Mouse (Mus musculus): ENCODE results near the gene Nlrc4. TPM values are rescaled to one million over a fixed set of nuclear protein-coding genes. Genes with fewer than 3 reads are reported as not detected.
A peak's percentile ranks its signal among the peaks of the same experiment; 100 is the strongest.
"Not testable (repeated sequence)": the region's sequence is repeated elsewhere in the genome, so short reads cannot be mapped to it uniquely, and the experiment has no call there.

The Nlrc4 gene
- polyA plus RNA-seq, 1 experiment from 2014 or later: 8.6 TPM

- H3K9ac ChIP-seq (ENCODE audit: low read depth, low read length); H3K4me2 ChIP-seq (ENCODE audit: low read depth, low read length); H3K36me3 ChIP-seq (ENCODE audit: control insufficient read depth, insufficient read depth, low read length); H3K27ac ChIP-seq (ENCODE audit: low read length); H3K9me3 ChIP-seq (ENCODE audit: control insufficient read depth, low read length); ATAC-seq; H3K4me3 ChIP-seq (ENCODE audit: low read length); H3K4me1 ChIP-seq (ENCODE audit: control insufficient read depth, insufficient read depth, low read length); H3K27me3 ChIP-seq (replicated peaks; ENCODE audit: control insufficient read depth, insufficient read depth, low read length): not testable (repeated sequence)
- WGBS: 82% methylated on average over 6 of the region's 6 CpGs
Observed at GRCm38 (mm10) chr17:74470133-74470532, 11.2 kb upstream of the Nlrc4 start.

DNA sequence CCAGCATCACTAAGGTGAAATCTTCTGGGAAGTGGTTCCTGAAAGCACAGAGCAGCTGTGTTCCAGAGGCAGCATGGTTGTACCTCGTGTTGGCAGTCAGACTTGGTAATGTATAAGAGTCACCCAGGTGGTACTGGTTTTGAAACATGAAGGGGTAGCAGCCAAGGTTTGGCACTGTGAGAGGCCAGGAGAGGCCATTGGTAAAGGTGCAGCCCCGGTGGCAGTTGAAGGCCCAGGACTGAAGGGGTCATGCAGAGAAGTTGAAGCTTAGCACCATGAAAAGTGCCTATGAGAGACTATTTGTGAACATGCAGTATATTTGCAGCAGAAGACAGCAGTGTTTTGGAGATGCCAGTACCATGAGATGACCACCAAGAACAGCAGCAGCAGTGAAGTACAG lies 9.0 kb upstream of the Nlrc4 start:
- not testable (repeated sequence) for H3K9ac ChIP-seq (ENCODE audit: low read depth, low read length); H3K4me2 ChIP-seq (ENCODE audit: low read depth, low read length); H3K27ac ChIP-seq (ENCODE audit: low read length); ATAC-seq; H3K4me1 ChIP-seq (ENCODE audit: control insufficient read depth, insufficient read depth, low read length); H3K9me3 ChIP-seq (ENCODE audit: control insufficient read depth, low read length); H3K27me3 ChIP-seq (replicated peaks; ENCODE audit: control insufficient read depth, insufficient read depth, low read length); H3K36me3 ChIP-seq (ENCODE audit: control insufficient read depth, insufficient read depth, low read length); H3K4me3 ChIP-seq (ENCODE audit: low read length)
- 90% methylated on average over 2 of the region's 2 CpGs for WGBS

DNA sequence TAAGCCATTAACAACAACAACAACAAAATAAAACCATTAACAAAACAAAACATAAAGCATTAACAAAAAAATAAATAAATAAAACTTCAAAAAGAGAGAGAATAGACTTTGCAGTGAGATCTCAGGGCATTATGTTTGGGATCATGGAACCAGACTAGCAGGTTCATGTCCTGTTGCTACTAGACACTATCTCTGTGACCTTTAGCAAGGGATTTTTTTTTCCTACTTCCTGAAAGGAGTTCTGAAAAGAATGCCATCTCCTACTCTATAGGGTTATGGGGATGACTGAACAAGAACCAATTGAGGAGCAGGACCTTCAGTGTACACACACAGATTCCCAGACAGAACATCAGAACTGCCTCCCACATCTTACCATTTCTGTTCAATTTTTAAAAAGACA lies 4.6 kb upstream of the Nlrc4 start:
- Histone ChIP-seq H3K4me1 (ENCODE audit: control insufficient read depth, insufficient read depth, low read length) (no peaks in the 10 kb centered on the region), H3K9me3 (ENCODE audit: control insufficient read depth, low read length) (no peaks in the 10 kb centered on the region), H3K27ac (ENCODE audit: low read length) (no peak overlapping the region; the same call in none of the 2 replicates), H3K27me3 (replicated peaks; ENCODE audit: control insufficient read depth, insufficient read depth, low read length) (no peaks in the 10 kb centered on the region), H3K9ac (ENCODE audit: low read depth, low read length) (no peak overlapping the region), H3K4me2 (ENCODE audit: low read depth, low read length) (no peak overlapping the region), H3K4me3 (ENCODE audit: low read length) (no peak overlapping the region), H3K36me3 (ENCODE audit: control insufficient read depth, insufficient read depth, low read length) (no peaks in the 10 kb centered on the region)
- ATAC-seq: peak; percentile 91

GRCm38 (mm10) chr17:74457972-74458677 lies 817 bp downstream of the Nlrc4 start:
- H3K9ac ChIP-seq (ENCODE audit: low read depth, low read length): peak overlapping the region; percentile 54
- ATAC-seq: peak; percentile 82
- H3K9me3 ChIP-seq (ENCODE audit: control insufficient read depth, low read length): no peaks in the 10 kb centered on the region
- H3K4me2 ChIP-seq (ENCODE audit: low read depth, low read length): peak overlapping the region; percentile 49
- no peaks in the 10 kb centered on the region for H3K4me1 ChIP-seq (ENCODE audit: control insufficient read depth, insufficient read depth, low read length)
- peak overlapping the region; percentile 42 for H3K4me3 ChIP-seq (ENCODE audit: low read length)
- no peaks in the 10 kb centered on the region for H3K27me3 ChIP-seq (replicated peaks; ENCODE audit: control insufficient read depth, insufficient read depth, low read length)
- H3K27ac ChIP-seq (ENCODE audit: low read length): peak overlapping the region; percentile 93
- WGBS: 47% methylated on average over 10 of the region's 10 CpGs
- no peaks in the 10 kb centered on the region for H3K36me3 ChIP-seq (ENCODE audit: control insufficient read depth, insufficient read depth, low read length)

DNA sequence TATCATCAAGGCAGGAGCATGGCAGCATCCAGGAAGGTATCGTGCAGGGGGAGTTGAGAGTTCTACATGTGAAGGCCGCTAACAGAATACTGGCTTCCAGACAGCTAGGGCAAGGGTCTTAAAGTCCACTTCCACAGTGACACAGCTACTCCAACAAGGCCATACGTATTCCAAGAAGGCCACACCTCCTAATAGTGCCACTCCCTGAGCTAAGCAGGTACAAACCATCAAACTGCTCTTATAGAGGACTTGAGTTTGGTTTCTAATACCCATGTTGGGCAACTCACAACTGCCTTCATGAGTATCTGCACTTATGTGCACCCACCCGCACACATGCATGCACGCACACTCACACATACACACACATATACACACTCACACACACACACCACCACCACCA lies 2.1 kb downstream of the Nlrc4 start:
- no peak for ATAC-seq
- 84% methylated on average over 5 of the region's 5 CpGs for WGBS

DNA sequence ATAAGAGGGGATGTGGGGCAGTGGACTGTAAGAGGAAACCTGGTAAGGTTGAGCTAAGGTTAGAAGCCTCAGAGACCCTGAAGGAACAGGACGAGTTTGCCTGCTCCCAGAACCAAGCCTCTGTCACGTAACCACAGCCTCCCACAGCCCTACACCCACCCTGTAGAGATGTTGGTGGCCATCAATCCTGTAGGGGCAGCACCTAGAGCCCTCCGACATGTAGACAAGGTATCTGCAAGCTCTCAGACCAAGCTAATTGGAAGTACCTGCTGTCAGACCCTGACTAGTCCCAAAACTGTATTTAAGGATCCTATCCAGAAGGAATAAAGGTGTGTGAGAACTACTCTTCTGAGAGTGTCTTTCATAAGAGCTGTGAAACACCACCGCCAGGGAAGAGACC lies 3.5 kb downstream of the Nlrc4 start:
- no peak for ATAC-seq
- Histone ChIP-seq H3K4me1 (ENCODE audit: control insufficient read depth, insufficient read depth, low read length) (no peaks in the 10 kb centered on the region), H3K4me2 (ENCODE audit: low read depth, low read length) (no peak overlapping the region), H3K4me3 (ENCODE audit: low read length) (no peak overlapping the region), H3K36me3 (ENCODE audit: control insufficient read depth, insufficient read depth, low read length) (no peaks in the 10 kb centered on the region), H3K9me3 (ENCODE audit: control insufficient read depth, low read length) (no peaks in the 10 kb centered on the region), H3K9ac (ENCODE audit: low read depth, low read length) (no peak overlapping the region), H3K27ac (ENCODE audit: low read length) (no peak overlapping the region), H3K27me3 (replicated peaks; ENCODE audit: control insufficient read depth, insufficient read depth, low read length) (no peaks in the 10 kb centered on the region)
- 88% methylated on average over 4 of the region's 4 CpGs for WGBS

More for the DNA sequence above, 2.1 kb downstream of the Nlrc4 start:
- no peaks in the 10 kb centered on the region for H3K9me3 ChIP-seq (ENCODE audit: control insufficient read depth, low read length)
- no peak overlapping the region for H3K4me2 ChIP-seq (ENCODE audit: low read depth, low read length)
- H3K4me3 ChIP-seq (ENCODE audit: low read length): no peak overlapping the region
- no peak overlapping the region for H3K27ac ChIP-seq (ENCODE audit: low read length)
- no peaks in the 10 kb centered on the region for H3K27me3 ChIP-seq (replicated peaks; ENCODE audit: control insufficient read depth, insufficient read depth, low read length)
- no peaks in the 10 kb centered on the region for H3K4me1 ChIP-seq (ENCODE audit: control insufficient read depth, insufficient read depth, low read length)
- H3K36me3 ChIP-seq (ENCODE audit: control insufficient read depth, insufficient read depth, low read length): no peaks in the 10 kb centered on the region
- H3K9ac ChIP-seq (ENCODE audit: low read depth, low read length): no peak overlapping the region

DNA sequence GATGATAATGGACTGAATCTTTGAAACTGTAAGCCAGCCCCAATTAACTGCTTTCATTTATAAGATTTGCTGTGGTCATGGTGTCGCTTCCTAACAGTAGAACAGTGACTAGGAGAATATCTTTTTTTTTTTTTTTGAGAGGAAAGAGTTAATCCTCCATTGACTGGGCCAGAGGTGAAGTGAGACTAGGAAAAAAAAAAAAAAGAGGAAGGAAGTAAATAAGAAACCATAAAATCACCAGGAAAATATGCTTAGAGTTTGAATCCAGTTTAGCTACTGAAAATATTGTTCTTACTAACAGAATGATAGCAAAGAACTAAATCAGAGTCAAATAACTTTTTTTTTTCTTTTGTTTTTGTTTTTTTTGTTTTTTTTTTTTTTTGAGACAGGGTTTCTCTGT lies 4.3 kb downstream of the Nlrc4 start:
- no peak overlapping the region for H3K4me2 ChIP-seq (ENCODE audit: low read depth, low read length)
- H3K4me1 ChIP-seq (ENCODE audit: control insufficient read depth, insufficient read depth, low read length): no peaks in the 10 kb centered on the region
- H3K4me3 ChIP-seq (ENCODE audit: low read length): no peak overlapping the region
- no peaks in the 10 kb centered on the region for H3K9me3 ChIP-seq (ENCODE audit: control insufficient read depth, low read length)
- H3K27me3 ChIP-seq (replicated peaks; ENCODE audit: control insufficient read depth, insufficient read depth, low read length): no peaks in the 10 kb centered on the region
- ATAC-seq: no peak
- WGBS: 96% methylated on average over 1 of the region's 1 CpGs
- no peak overlapping the region for H3K27ac ChIP-seq (ENCODE audit: low read length)
- no peaks in the 10 kb centered on the region for H3K36me3 ChIP-seq (ENCODE audit: control insufficient read depth, insufficient read depth, low read length)
- H3K9ac ChIP-seq (ENCODE audit: low read depth, low read length): no peak overlapping the region

- WGBS: 74% methylated on average over 3 of the region's 3 CpGs
- Histone ChIP-seq H3K27me3 (replicated peaks; ENCODE audit: control insufficient read depth, insufficient read depth, low read length) (no peaks in the 10 kb centered on the region), H3K27ac (ENCODE audit: low read length) (no peak overlapping the region), H3K4me2 (ENCODE audit: low read depth, low read length) (no peak overlapping the region), H3K9ac (ENCODE audit: low read depth, low read length) (no peak overlapping the region), H3K4me3 (ENCODE audit: low read length) (no peak overlapping the region), H3K4me1 (ENCODE audit: control insufficient read depth, insufficient read depth, low read length) (no peaks in the 10 kb centered on the region), H3K9me3 (ENCODE audit: control insufficient read depth, low read length) (no peaks in the 10 kb centered on the region), H3K36me3 (ENCODE audit: control insufficient read depth, insufficient read depth, low read length) (no peaks in the 10 kb centered on the region)
- ATAC-seq: no peak
Observed at GRCm38 (mm10) chr17:74453928-74454327, 5.0 kb downstream of the Nlrc4 start.

DNA sequence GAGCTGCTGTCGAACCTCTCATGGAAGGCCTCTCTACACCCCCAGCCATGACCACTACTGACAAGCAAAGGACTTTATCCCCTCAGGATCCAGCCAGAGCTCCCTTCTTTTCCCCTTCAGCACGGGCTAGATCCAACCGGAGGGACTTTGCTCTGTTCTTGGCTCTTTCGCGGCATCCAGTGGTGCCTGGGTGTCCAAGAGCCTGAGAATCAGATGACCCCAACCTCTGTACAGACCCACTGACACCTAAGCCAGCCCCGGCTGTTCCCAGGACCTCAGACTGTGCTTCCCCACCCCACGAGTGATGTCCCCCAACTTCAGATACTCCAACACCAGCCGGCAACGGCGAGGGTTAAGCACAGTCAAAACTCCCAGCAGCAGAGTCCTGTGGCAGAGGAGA lies 9.2 kb downstream of the Nlrc4 start:
- no peaks in the 10 kb centered on the region for H3K36me3 ChIP-seq (ENCODE audit: control insufficient read depth, insufficient read depth, low read length)
- no peak overlapping the region for H3K4me3 ChIP-seq (ENCODE audit: low read length)
- no peaks in the 10 kb centered on the region for H3K9me3 ChIP-seq (ENCODE audit: control insufficient read depth, low read length)
- H3K4me1 ChIP-seq (ENCODE audit: control insufficient read depth, insufficient read depth, low read length): no peaks in the 10 kb centered on the region
- no peak overlapping the region for H3K27ac ChIP-seq (ENCODE audit: low read length)
- no peak for ATAC-seq
- H3K4me2 ChIP-seq (ENCODE audit: low read depth, low read length): no peak overlapping the region
- WGBS: 88% methylated on average over 10 of the region's 10 CpGs
- no peak overlapping the region for H3K9ac ChIP-seq (ENCODE audit: low read depth, low read length)
- H3K27me3 ChIP-seq (replicated peaks; ENCODE audit: control insufficient read depth, insufficient read depth, low read length): no peaks in the 10 kb centered on the region

DNA sequence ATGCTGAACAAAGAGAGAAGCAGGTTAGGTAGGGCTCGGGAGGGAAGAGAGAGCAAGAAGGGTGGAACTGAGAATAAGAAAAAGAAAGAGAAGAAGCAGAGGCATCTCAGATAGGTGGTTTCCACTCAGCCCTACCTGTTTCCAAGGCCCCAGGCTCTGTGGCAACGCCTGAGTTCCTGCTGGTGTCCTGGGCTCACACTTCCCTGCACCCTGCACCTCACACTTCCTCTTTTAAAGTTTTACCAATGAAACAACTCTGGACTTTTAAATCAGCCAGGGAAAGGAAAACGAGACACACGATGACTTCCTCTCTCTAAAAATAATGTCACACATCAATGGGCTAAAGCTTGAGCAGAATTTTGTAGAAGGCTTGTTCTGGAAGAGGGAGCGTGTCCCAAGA lies 18.5 kb downstream of the Nlrc4 start:
- ATAC-seq: no peak
- H3K4me2 ChIP-seq (ENCODE audit: low read depth, low read length): no peak overlapping the region
- no peaks in the 10 kb centered on the region for H3K27me3 ChIP-seq (replicated peaks; ENCODE audit: control insufficient read depth, insufficient read depth, low read length)
- no peak overlapping the region for H3K27ac ChIP-seq (ENCODE audit: low read length)
- H3K9ac ChIP-seq (ENCODE audit: low read depth, low read length): no peak overlapping the region
- 70% methylated on average over 5 of the region's 5 CpGs for WGBS
- H3K9me3 ChIP-seq (ENCODE audit: control insufficient read depth, low read length): no peaks in the 10 kb centered on the region
- no peak overlapping the region for H3K4me3 ChIP-seq (ENCODE audit: low read length)
- H3K36me3 ChIP-seq (ENCODE audit: control insufficient read depth, insufficient read depth, low read length): no peaks in the 10 kb centered on the region
- no peaks in the 10 kb centered on the region for H3K4me1 ChIP-seq (ENCODE audit: control insufficient read depth, insufficient read depth, low read length)
